Mouse (Mus musculus) heart, postnatal 0 days (tissue): ENCODE measurements around the gene Dmd.

Experiments
- CTCF ChIP-seq: IDR thresholded peaks from 2 replicates; pipeline ENCODE4 v1.5.1; 2016; ENCODE audit warnings: antibody characterized with exemption, control low read depth, low read depth
- EP300 ChIP-seq: IDR thresholded peaks from 2 replicates; pipeline ENCODE4 v1.6.1; 2016; ENCODE audit warnings: antibody characterized with exemption, low read depth

GRCm38 (mm10) chrX:85132706-85133105, 2184.0 kb downstream of the Dmd start:
- no peak for TF ChIP-seq CTCF
- no peak for TF ChIP-seq EP300
